Mouse (Mus musculus) ovary, adult 18-20 months (tissue): Measurements from ENCODE around the gene Suv39h1.
"Not testable (repeated sequence)": the region's sequence is repeated elsewhere in the genome, so short reads cannot be mapped to it uniquely, and the experiment has no call there.

Experiments used
- DNase-seq: peaks from one replicate; pipeline ENCODE4 v3.0.0; 2022; ENCODE audit warnings: low spot score, mixed read lengths

The Suv39h1 gene

GRCm38 (mm10) chrX:8026811-8027210 is 47.7 kb downstream of the Suv39h1 start:
- no peak for DNase-seq

- no peak for DNase-seq
Measured at GRCm38 (mm10) chrX:8024795-8025194, 49.8 kb downstream of the Suv39h1 start.

GRCm38 (mm10) chrX:8020111-8020778 is 54.3 kb downstream of the Suv39h1 start:
- no peak for DNase-seq

- DNase-seq, result no peak
Measured at GRCm38 (mm10) chrX:8018286-8018685, 56.3 kb downstream of the Suv39h1 start, which contains the start of gene Glod5. Glod5 (minus strand) TSS chrX:8018492.

GRCm38 (mm10) chrX:8017142-8017541 is 57.4 kb downstream of the Suv39h1 start:
- no peak for DNase-seq

- DNase-seq, result not testable (repeated sequence)
Measured at GRCm38 (mm10) chrX:8015675-8016074, 58.9 kb downstream of the Suv39h1 start.

GRCm38 (mm10) chrX:8013569-8014314 is 60.8 kb downstream of the Suv39h1 start:
- DNase-seq, result no peak

- no peak for DNase-seq
Measured at GRCm38 (mm10) chrX:8013157-8013556, 61.4 kb downstream of the Suv39h1 start.
